Mouse (Mus musculus): Measurements from ENCODE around the gene Dctpp1. TPM values are rescaled to one million over a fixed set of nuclear protein-coding genes. Genes with fewer than 3 reads are reported as not detected.
A peak's percentile ranks its signal among the peaks of the same experiment; 100 is the strongest.
"Not testable (repeated sequence)": the region's sequence is repeated elsewhere in the genome, so short reads cannot be mapped to it uniquely, and the experiment has no call there.

The Dctpp1 gene
- total RNA-seq, 2 experiments from 2014 or later: 68.9 to 99.5 TPM

- no peak for ATAC-seq (replicated peaks; ENCODE audit: poor library complexity, severe bottlenecking)
Measured at GRCm38 (mm10) chr7:127271093-127271492, 10.6 kb upstream of the Dctpp1 start.

DNA sequence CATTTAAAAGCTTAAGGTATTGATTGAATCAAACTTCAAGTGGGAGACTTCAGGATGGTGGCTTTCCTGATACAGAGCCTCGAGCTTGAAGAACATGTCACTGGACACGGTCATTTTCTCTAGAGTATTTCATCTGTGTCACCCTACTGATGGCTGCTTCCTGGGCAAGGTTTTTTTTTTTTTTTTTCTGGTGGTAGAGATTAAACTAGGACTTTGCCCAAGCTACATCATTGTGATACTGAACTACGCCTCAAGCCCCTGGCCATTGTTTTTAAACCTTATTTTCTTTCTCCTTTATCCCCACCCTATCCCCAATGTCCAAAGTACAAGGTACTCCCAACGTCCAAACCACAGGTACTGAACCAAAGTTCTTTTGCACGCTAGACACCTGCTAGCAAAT is 10.2 kb upstream of the Dctpp1 start:
- ATAC-seq (replicated peaks; ENCODE audit: poor library complexity, severe bottlenecking): no peak

DNA sequence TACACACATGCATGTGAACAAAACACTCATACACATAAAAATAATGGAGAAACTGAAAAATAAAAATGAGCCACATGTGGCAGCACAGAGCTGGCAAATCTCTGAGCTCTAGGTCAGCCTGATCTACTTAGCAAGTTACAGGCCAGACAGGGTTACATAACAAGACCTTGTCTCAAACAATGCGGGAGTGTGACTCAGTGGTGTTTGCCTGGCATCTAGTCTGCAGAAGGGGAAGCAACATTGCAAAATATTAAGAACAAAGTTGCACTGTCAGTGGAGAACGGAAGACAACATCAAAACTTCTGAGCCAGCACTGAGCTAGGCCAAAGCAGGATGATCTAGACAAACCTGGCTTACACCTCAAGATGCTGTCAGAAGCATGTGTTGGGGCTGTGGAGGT is 9.7 kb upstream of the Dctpp1 start:
- peak; percentile 76 for ATAC-seq (replicated peaks; ENCODE audit: poor library complexity, severe bottlenecking)

DNA sequence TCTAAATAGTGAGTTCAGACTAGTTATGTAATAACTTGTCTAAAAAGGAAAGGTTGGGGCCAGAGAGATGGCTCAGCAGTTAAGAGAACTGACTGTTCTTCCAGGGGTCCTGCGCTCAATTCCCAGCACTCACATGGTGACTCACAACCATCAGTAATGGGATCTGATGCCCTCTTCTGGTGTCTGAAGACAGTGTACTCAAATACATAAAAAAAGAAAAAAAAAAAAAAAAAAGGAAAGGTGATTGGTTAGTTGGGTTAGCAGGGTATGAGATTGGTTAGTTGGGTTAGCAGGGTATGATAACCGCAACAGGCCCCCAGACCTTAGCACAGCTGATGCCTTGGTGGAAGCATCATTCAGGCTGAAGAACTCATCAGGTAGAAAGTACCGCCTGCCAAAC is 3.0 kb upstream of the Dctpp1 start:
- ATAC-seq (replicated peaks; ENCODE audit: poor library complexity, severe bottlenecking): no peak

DNA sequence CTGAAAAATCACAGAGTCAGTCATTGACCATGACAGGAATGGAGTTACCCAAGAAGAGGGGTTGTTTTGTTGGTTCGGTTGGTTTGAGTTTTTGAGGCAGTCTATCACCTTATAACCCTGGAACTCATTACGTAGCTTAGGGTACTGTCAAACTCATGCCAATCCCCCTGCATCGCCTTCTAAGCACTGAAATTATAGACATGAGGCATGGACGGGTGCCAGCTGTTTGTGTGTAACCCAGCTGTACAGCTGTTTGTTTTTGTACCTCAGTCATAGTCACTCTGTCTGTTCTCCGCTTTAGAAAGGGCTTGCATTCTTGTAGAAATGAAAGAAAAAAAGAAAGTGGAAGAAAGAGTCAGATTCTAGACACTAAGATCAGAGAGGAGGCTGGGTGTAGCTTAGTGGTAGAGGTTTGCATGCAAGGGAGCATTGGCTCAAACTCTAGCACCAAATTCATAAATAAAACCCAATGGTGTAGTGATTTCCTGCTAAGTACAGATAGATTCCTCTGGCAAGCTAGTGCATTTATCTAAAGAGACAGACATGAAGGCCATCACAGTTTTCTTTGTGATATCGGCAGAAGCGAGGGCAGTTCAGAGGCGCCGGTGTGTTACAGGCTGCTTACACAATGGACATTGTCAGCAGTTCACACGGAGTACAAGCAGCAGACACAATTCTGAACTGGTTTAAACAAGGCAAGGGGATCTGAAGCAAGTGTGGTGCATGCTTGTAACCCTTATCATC is 1.9 kb upstream of the Dctpp1 start:
- no peak for ATAC-seq (replicated peaks; ENCODE audit: poor library complexity, severe bottlenecking)

DNA sequence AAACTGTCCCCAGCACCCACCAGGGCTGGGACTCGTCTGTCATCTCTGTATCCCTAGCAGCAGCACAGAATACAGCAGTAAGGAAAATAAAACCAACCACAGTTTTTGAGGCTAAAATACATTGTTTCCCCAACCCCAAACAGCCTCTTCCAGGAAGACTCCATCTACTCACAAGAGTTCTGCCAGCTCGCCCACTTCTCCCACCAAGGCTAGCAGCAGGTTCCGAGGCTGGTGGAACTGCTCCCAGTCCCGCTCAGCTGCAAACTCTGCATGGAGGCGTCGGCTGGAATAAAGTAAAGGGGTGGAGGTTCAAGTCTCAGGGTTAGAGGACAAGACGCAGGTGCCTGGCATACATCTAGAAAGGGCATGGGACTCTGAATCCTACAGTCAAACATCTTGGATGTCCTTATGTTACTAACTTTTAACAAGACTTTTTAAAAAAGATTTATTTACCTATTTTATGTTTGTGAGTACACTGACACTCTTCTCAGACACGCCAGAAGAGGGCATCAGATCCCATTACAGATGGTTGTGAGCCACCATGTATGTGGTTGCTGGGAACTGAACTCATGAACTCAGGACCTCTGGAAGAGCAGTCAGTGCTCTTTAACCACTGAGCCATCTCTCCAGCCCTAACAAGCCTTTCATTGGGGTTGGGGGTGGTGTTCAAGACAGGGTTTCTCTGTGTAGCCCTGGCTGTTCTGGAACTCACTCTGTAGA is 1.2 kb downstream of the Dctpp1 start:
- no peak for ATAC-seq (replicated peaks; ENCODE audit: poor library complexity, severe bottlenecking)

DNA sequence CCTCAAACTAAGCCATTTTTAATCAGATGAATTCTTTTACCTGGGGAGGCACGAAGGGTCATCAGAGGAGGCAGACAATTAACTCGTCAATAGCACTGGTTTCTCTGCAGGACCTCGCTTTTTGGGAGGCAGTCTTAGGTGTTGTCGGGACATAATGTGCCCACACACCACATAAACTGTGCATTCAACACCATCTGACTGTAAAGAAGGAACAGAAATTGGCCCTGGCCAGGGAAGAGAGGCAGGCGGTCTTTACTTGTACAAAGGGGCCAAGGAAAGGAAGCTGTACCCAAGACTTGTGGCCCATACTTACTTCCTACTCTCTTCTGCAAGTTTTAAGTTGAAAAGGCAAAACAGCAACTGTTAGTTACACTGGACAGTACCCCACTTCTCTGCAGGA is 4.0 kb downstream of the Dctpp1 start:
- 0 out of 2 replicates have a peak, but pooled peaks have one; percentile 4 for ATAC-seq (replicated peaks; ENCODE audit: poor library complexity, severe bottlenecking)

DNA sequence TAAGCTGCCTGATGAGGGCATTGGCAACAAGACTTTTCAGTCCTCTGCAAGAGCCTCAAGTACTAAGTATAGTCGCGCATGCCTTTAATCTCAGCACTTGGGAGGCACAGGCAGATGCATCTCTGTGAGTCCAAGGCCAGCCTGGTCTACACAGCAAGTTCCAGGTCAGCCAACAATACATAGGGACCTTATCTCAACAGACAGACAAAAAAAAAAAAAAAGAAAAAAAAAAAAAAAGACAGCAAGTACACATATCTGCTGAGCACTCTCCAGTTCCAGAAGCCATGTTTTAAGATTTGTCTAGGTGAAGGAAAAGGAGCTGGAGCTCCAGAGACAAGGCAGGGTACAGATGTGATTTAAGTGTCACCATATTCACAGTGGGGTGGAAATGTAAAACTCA is 4.5 kb downstream of the Dctpp1 start:
- ATAC-seq (replicated peaks; ENCODE audit: poor library complexity, severe bottlenecking): no peak

- ATAC-seq (replicated peaks; ENCODE audit: poor library complexity, severe bottlenecking): no peak
Measured at GRCm38 (mm10) chr7:127255008-127255407, 5.5 kb downstream of the Dctpp1 start.

DNA sequence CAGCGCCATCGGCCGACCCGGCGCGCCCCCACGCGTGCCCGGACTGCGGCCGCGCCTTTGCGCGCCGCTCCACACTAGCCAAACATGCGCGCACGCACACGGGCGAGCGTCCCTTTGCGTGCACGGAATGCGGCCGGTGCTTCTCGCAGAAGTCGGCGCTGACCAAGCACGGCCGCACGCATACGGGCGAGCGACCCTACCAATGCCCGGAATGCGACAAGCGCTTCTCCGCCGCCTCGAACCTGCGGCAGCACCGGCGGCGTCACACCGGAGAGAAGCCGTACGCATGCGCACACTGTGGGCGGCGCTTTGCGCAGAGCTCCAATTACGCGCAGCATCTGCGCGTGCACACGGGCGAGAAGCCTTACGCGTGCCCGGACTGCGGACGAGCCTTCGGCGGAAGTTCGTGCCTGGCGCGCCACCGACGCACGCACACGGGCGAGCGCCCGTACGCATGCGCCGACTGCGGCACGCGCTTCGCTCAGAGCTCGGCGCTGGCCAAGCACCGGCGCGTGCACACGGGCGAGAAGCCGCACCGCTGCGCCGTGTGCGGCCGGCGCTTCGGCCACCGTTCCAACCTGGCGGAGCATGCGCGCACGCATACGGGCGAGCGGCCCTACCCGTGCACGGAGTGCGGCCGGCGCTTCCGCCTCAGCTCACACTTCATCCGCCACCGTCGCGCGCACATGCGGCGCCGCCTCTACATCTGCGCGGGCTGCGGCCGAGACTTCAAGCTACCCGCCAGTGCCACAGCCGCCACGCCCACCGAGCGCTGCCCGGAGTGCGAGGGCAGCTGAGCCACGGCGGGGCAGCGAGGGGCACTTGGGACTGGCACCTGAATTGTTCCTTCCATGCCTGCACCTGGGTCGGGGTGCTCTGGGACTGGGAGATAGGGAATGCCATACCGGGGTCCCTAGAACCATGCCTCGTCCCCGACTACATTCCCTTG is 6.4 kb downstream of the Dctpp1 start:
- peak; percentile 76 for ATAC-seq (replicated peaks; ENCODE audit: poor library complexity, severe bottlenecking)

DNA sequence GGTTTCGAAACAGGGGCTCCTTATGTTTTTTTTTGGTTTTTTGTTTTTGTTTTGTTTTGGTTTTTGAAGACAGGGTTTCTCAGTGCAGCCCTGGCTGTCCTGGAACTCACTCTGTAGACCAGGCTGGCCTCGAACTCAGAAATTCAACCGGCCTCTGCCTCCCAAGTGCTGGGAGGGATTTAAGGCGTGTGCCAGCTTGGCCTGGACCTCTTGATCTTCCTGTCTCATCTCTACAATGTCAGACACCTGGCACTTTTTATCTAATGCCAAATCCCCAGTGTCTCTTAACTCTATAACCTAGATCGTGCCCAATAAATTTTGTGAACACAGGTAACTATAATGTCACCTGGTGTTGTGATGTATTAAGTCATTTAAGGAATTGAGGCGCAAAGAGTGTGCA is 7.2 kb downstream of the Dctpp1 start:
- ATAC-seq (replicated peaks; ENCODE audit: poor library complexity, severe bottlenecking): no peak

GRCm38 (mm10) chr7:127252414-127252813 is 8.1 kb downstream of the Dctpp1 start:
- ATAC-seq (replicated peaks; ENCODE audit: poor library complexity, severe bottlenecking): peak; percentile 15; the same call in 1 of the 2 replicates

DNA sequence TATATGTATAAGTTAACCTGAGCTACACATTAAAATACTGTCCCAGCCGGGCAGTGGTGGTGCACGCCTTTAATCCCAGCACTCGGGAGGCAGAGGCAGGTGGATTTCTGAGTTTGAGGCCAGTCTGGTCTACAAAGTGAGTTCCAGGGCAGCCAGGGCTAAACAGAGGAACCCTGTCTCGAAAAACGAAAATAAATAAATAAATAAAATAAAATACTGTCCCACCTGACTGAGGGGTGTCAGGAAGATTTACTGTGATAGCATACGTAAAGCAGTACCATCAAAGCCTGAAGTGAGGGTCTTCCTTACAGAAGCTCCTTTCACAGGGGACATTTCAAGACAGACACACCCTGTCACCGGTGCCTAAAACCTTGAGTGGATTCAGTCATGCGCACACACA is 10.0 kb downstream of the Dctpp1 start:
- not testable (repeated sequence) for ATAC-seq (replicated peaks; ENCODE audit: poor library complexity, severe bottlenecking)

GRCm38 (mm10) chr7:127244658-127245510 is 15.6 kb downstream of the Dctpp1 start:
- peak; percentile 30 for ATAC-seq (replicated peaks; ENCODE audit: poor library complexity, severe bottlenecking)

- peak; percentile 93 for ATAC-seq (replicated peaks; ENCODE audit: poor library complexity, severe bottlenecking)
Measured at GRCm38 (mm10) chr7:127243870-127244657, 16.4 kb downstream of the Dctpp1 start, which contains the start of gene Zfp771. Gene Zfp771, plus strand, starts transcription at chr7:127244274.

- ATAC-seq (replicated peaks; ENCODE audit: poor library complexity, severe bottlenecking): no peak
Measured at GRCm38 (mm10) chr7:127243361-127243867, 17.1 kb downstream of the Dctpp1 start.

GRCm38 (mm10) chr7:127234777-127235176 is 25.7 kb downstream of the Dctpp1 start:
- ATAC-seq (replicated peaks; ENCODE audit: poor library complexity, severe bottlenecking): no peak

- no peak for ATAC-seq (replicated peaks; ENCODE audit: poor library complexity, severe bottlenecking)
Measured at GRCm38 (mm10) chr7:127233765-127234164, 26.7 kb downstream of the Dctpp1 start.

- ATAC-seq (replicated peaks; ENCODE audit: poor library complexity, severe bottlenecking): 0 out of 2 replicates have a peak, but pooled peaks have one; percentile 5
Measured at GRCm38 (mm10) chr7:127233368-127233749, 27.1 kb downstream of the Dctpp1 start.
